Mouse (Mus musculus) limb, embryonic 15.5 days (tissue): ENCODE data around the gene Asic4. TPM values are rescaled to one million over a fixed set of nuclear protein-coding genes. Genes with fewer than 3 reads are reported as not detected.

Experiments used
- ATAC-seq: fragments of 200-750 bp; cut with Nextera tagmentation; 2 replicates; pipeline ENCODE4 v1.8.0; 2017; ENCODE audit warnings: low read depth, moderate TSS enrichment; ENCODE audit not compliant: insufficient number of reproducible peaks, low FRiP score, low TSS enrichment
- H3K27ac ChIP-seq: fragments of 300-500 bp; sonication (generic); 2 replicates; pipeline ENCODE4 v1.5.1; 2015; ENCODE audit warnings: moderate library complexity, mild to moderate bottlenecking, inconsistent platforms
- H3K27me3 ChIP-seq: fragments of 300-500 bp; sonication (generic); 2 replicates; pipeline ENCODE4 v1.6.1; 2015; ENCODE audit warnings: inconsistent platforms
- H3K36me3 ChIP-seq: fragments of 300-500 bp; sonication (generic); 2 replicates; pipeline ENCODE4 v1.6.1; 2015; ENCODE audit warnings: inconsistent platforms
- H3K4me1 ChIP-seq: fragments of 300-500 bp; sonication (generic); 2 replicates; pipeline ENCODE4 v1.6.1; 2015; ENCODE audit warnings: inconsistent platforms
- H3K4me2 ChIP-seq: fragments of 300-500 bp; sonication (generic); 2 replicates; pipeline ENCODE4 v1.6.1; 2015; ENCODE audit warnings: mild to moderate bottlenecking, inconsistent platforms
- H3K4me3 ChIP-seq: fragments of 300-500 bp; sonication (generic); 2 replicates; pipeline ENCODE4 v1.5.1; 2015; ENCODE audit warnings: mild to moderate bottlenecking, inconsistent platforms
- H3K9ac ChIP-seq: fragments of 300-500 bp; sonication (generic); 2 replicates; pipeline ENCODE4 v1.6.1; 2015; ENCODE audit warnings: inconsistent platforms
- H3K9me3 ChIP-seq: fragments of 300-500 bp; sonication (generic); 2 replicates; pipeline ENCODE4 v1.6.1; 2016; ENCODE audit warnings: inconsistent platforms
- WGBS: fragments of 180-500 bp; shearing (Covaris S2); methylation state at CpG from one replicate; pipeline ENCODE4 v1.1.7; 2015; 5-methylcytosine and 5-hydroxymethylcytosine counted together
- polyA plus RNA-seq: library from polyadenylated mRNA; unstranded; fragments of >200 nt; fragmentation: Nextera tagmentation; extraction: Ambion mirVana; gene quantifications from 2 replicates; pipeline ENCODE4 v1.2.1, GENCODE M21; 2015

The Asic4 gene
- polyA plus RNA-seq, 1 experiment from 2014 or later = 0.14 TPM

GRCm38 (mm10) chr1:75422823-75423471 lies 27.3 kb upstream of the Asic4 start:
- 2% methylated on average over 70 of the region's 71 CpGs for WGBS
- peaks cover 20% of the 10 kb centered on the region for H3K4me1 ChIP-seq
- no peak overlapping the region for H3K27ac ChIP-seq
- H3K4me2 ChIP-seq = peak overlapping the region; percentile 50
- peak overlapping the region; percentile 34 for H3K4me3 ChIP-seq
- H3K9me3 ChIP-seq = no peaks in the 10 kb centered on the region
- peaks cover 51% of the 10 kb centered on the region for H3K27me3 ChIP-seq
- H3K36me3 ChIP-seq = peaks cover 19% of the 10 kb centered on the region; the same call in 1 of the 2 replicates
- peak overlapping the region; percentile 33 for H3K9ac ChIP-seq
- peak; percentile 36; the same call in 1 of the 2 replicates for ATAC-seq

- 60% methylated on average over 11 of the region's 11 CpGs for WGBS
- H3K4me2 ChIP-seq = no peak overlapping the region
- no peak for ATAC-seq
Measured at GRCm38 (mm10) chr1:75423780-75424390, 26.4 kb upstream of the Asic4 start.

GRCm38 (mm10) chr1:75425796-75426471 lies 24.3 kb upstream of the Asic4 start:
- H3K27ac ChIP-seq = no peak overlapping the region
- WGBS = 39% methylated on average over 10 of the region's 10 CpGs
- ATAC-seq = no peak
- H3K36me3 ChIP-seq = peaks cover 8% of the 10 kb centered on the region; the same call in 1 of the 2 replicates
- H3K27me3 ChIP-seq = peaks cover 46% of the 10 kb centered on the region
- no peaks in the 10 kb centered on the region for H3K9me3 ChIP-seq
- H3K9ac ChIP-seq = no peak overlapping the region
- H3K4me3 ChIP-seq = no peak overlapping the region
- H3K4me2 ChIP-seq = no peak overlapping the region
- peaks cover 20% of the 10 kb centered on the region for H3K4me1 ChIP-seq

More at GRCm38 (mm10) chr1:75423780-75424390, 26.4 kb upstream of the Asic4 start:
- Histone ChIP-seq H3K4me1 (peaks cover 20% of the 10 kb centered on the region), H3K9me3 (no peaks in the 10 kb centered on the region), H3K27me3 (peaks cover 51% of the 10 kb centered on the region), H3K36me3 (peaks cover 12% of the 10 kb centered on the region; the same call in 1 of the 2 replicates), H3K4me3 (no peak overlapping the region), H3K9ac (no peak overlapping the region), H3K27ac (no peak overlapping the region)

GRCm38 (mm10) chr1:75435475-75436328 lies 14.5 kb upstream of the Asic4 start, which contains the start of gene Gmppa:
TSS of gene Gmppa (plus strand) at chr1:75435930.
- peak; percentile 86 for ATAC-seq
- Histone ChIP-seq H3K9ac (peak within 1 kb of the TSS; percentile 62), H3K27me3 (peaks cover 10% of the 10 kb centered on the region; the same call in 1 of the 2 replicates), H3K27ac (peak within 1 kb of the TSS; percentile 84), H3K4me3 (peak within 1 kb of the TSS; percentile 64), H3K4me1 (peaks cover 20% of the 10 kb centered on the region), H3K4me2 (peak within 1 kb of the TSS; percentile 56), H3K9me3 (no peaks in the 10 kb centered on the region), H3K36me3 (peaks cover 15% of the 10 kb centered on the region)
- WGBS = 3% methylated on average over 28 of the region's 28 CpGs

GRCm38 (mm10) chr1:75438782-75439181 lies 11.5 kb upstream of the Asic4 start:
- no peak for ATAC-seq
- Histone ChIP-seq H3K9ac (no peak overlapping the region), H3K4me1 (peaks cover 31% of the 10 kb centered on the region), H3K4me2 (no peak overlapping the region), H3K27me3 (peaks cover 3% of the 10 kb centered on the region; the same call in 1 of the 2 replicates), H3K9me3 (no peaks in the 10 kb centered on the region), H3K4me3 (no peak overlapping the region), H3K36me3 (peaks cover 29% of the 10 kb centered on the region), H3K27ac (no peak overlapping the region)
- WGBS = 78% methylated on average over 8 of the region's 9 CpGs

- no peak for ATAC-seq
- 95% methylated on average over 7 of the region's 7 CpGs for WGBS
- peaks cover 22% of the 10 kb centered on the region for H3K27me3 ChIP-seq
- no peak overlapping the region for H3K4me2 ChIP-seq
- H3K27ac ChIP-seq = no peak overlapping the region
- H3K4me1 ChIP-seq = peaks cover 40% of the 10 kb centered on the region
- no peak overlapping the region for H3K4me3 ChIP-seq
- no peak overlapping the region for H3K9ac ChIP-seq
- H3K36me3 ChIP-seq = peaks cover 29% of the 10 kb centered on the region
- H3K9me3 ChIP-seq = no peaks in the 10 kb centered on the region
Measured at GRCm38 (mm10) chr1:75440661-75441060, 9.6 kb upstream of the Asic4 start.

- Histone ChIP-seq H3K27me3 (peaks cover 31% of the 10 kb centered on the region), H3K27ac (no peak overlapping the region), H3K36me3 (peaks cover 29% of the 10 kb centered on the region), H3K9me3 (no peaks in the 10 kb centered on the region), H3K4me2 (no peak overlapping the region), H3K4me1 (peaks cover 45% of the 10 kb centered on the region), H3K4me3 (no peak overlapping the region), H3K9ac (no peak overlapping the region)
- ATAC-seq = no peak
- 87% methylated on average over 15 of the region's 15 CpGs for WGBS
Measured at GRCm38 (mm10) chr1:75441471-75441996, 8.7 kb upstream of the Asic4 start.

GRCm38 (mm10) chr1:75442171-75442570 lies 8.1 kb upstream of the Asic4 start:
- Histone ChIP-seq H3K4me1 (peaks cover 45% of the 10 kb centered on the region), H3K4me2 (no peak overlapping the region), H3K4me3 (no peak overlapping the region), H3K9me3 (no peaks in the 10 kb centered on the region), H3K9ac (no peak overlapping the region), H3K27ac (no peak overlapping the region), H3K27me3 (peaks cover 37% of the 10 kb centered on the region), H3K36me3 (peaks cover 29% of the 10 kb centered on the region)
- WGBS = 83% methylated on average over 9 of the region's 9 CpGs
- no peak for ATAC-seq

GRCm38 (mm10) chr1:75442811-75443210 lies 7.4 kb upstream of the Asic4 start:
- no peak overlapping the region for H3K4me3 ChIP-seq
- no peaks in the 10 kb centered on the region for H3K9me3 ChIP-seq
- no peak overlapping the region for H3K9ac ChIP-seq
- no peak overlapping the region for H3K4me2 ChIP-seq
- 70% methylated on average over 8 of the region's 8 CpGs for WGBS
- no peak overlapping the region for H3K27ac ChIP-seq
- peaks cover 48% of the 10 kb centered on the region for H3K4me1 ChIP-seq
- H3K36me3 ChIP-seq = peaks cover 29% of the 10 kb centered on the region
- no peak for ATAC-seq
- H3K27me3 ChIP-seq = peaks cover 43% of the 10 kb centered on the region

- Histone ChIP-seq H3K36me3 (peaks cover 29% of the 10 kb centered on the region), H3K27me3 (peaks cover 49% of the 10 kb centered on the region), H3K4me3 (no peak overlapping the region), H3K9ac (no peak overlapping the region), H3K4me2 (no peak overlapping the region), H3K27ac (no peak overlapping the region), H3K4me1 (peaks cover 54% of the 10 kb centered on the region), H3K9me3 (no peaks in the 10 kb centered on the region)
- ATAC-seq = no peak
- 29% methylated on average over 13 of the region's 13 CpGs for WGBS
Measured at GRCm38 (mm10) chr1:75443247-75444024, 6.8 kb upstream of the Asic4 start.
